Mouse (Mus musculus): ENCODE results near the gene BC024978. TPM values are rescaled to one million over a fixed set of nuclear protein-coding genes. Genes with fewer than 3 reads are reported as not detected.

BC024978 gene
- total and polyA plus RNA-seq, 3 experiments: 1.6 to 9.4 (median 1.7) TPM

- TF ChIP-seq BHLHE40 (IDR thresholded peaks at IDR 0.05; ENCODE audit: low read depth, low read length): peak; percentile 33; the same call in 1 of the 2 replicates
- TF ChIP-seq HCFC1 (IDR thresholded peaks at IDR 0.05; ENCODE audit: low read depth, low read length): no peak
- TF ChIP-seq MAFK (IDR thresholded peaks at IDR 0.05; ENCODE audit: insufficient replicate concordance, low read length): no peak
- no peak for TF ChIP-seq EP300 (IDR thresholded peaks at IDR 0.05; ENCODE audit: low read length)
- TF ChIP-seq E2F4 (IDR thresholded peaks at IDR 0.05; ENCODE audit: insufficient replicate concordance, low read depth, low read length): no peak
- TF ChIP-seq GABPA (IDR thresholded peaks at IDR 0.05; ENCODE audit: insufficient replicate concordance, low read depth, low read length): no peak
- no peak for TF ChIP-seq SMC3 (IDR thresholded peaks at IDR 0.05; ENCODE audit: low read depth, low read length)
- TF ChIP-seq MXI1 (IDR thresholded peaks at IDR 0.05; ENCODE audit: low read depth, low read length): peak; percentile 32; the same call in 1 of the 2 replicates
- no peak for TF ChIP-seq ELF1 (IDR thresholded peaks at IDR 0.05; ENCODE audit: low read depth, low read length)
- no peak for TF ChIP-seq MEF2A (IDR thresholded peaks at IDR 0.05; ENCODE audit: borderline replicate concordance, low read depth, low read length)
- no peak for TF ChIP-seq IRF4 (IDR thresholded peaks at IDR 0.05; ENCODE audit: low read depth, low read length)
- TF ChIP-seq USF2 (conservative IDR thresholded peaks at IDR 0.05; ENCODE audit: low read depth, low read length): no peak
- TF ChIP-seq UBTF (IDR thresholded peaks at IDR 0.05; ENCODE audit: low read depth, low read length): no peak
- no peak for TF ChIP-seq KAT2A (IDR thresholded peaks at IDR 0.05; ENCODE audit: insufficient replicate concordance, low read length)
- peak; percentile 90; the same call in 1 of the 2 replicates for TF ChIP-seq CHD1 (IDR thresholded peaks at IDR 0.05; ENCODE audit: low read depth, low read length)
- TF ChIP-seq MAX (IDR thresholded peaks at IDR 0.05; ENCODE audit: low read length): no peak
- TF ChIP-seq USF1 (IDR thresholded peaks at IDR 0.05; ENCODE audit: low read depth, low read length): no peak
- TF ChIP-seq ZKSCAN1 (IDR thresholded peaks at IDR 0.05; ENCODE audit: borderline replicate concordance, low read depth, low read length): no peak
- no peak for TF ChIP-seq MYC (IDR thresholded peaks at IDR 0.05; ENCODE audit: low read depth, low read length)
- no peak for TF ChIP-seq CTCF (conservative IDR thresholded peaks at IDR 0.05 in 1 of 2, IDR thresholded peaks at IDR 0.05 in 1 of 2; ENCODE audit: low read depth in 2 of 2, low read length in 2 of 2)
- TF ChIP-seq POLR2A (IDR thresholded peaks at IDR 0.05; ENCODE audit: low read depth, low read length): no peak
- TF ChIP-seq NRF1 (IDR thresholded peaks at IDR 0.05; ENCODE audit: low read depth, low read length): peak; percentile 77
- TF ChIP-seq NELFE (IDR thresholded peaks at IDR 0.05; ENCODE audit: low read depth, low read length): no peak
- TF ChIP-seq CHD2 (IDR thresholded peaks at IDR 0.05; ENCODE audit: low read length): no peak
- TF ChIP-seq JUN (IDR thresholded peaks at IDR 0.05; ENCODE audit: insufficient read depth, low read depth, low read length): no peak
- TF ChIP-seq SIN3A (IDR thresholded peaks at IDR 0.05; ENCODE audit: low read length): peak; percentile 81
- TF ChIP-seq ZC3H11A (IDR thresholded peaks at IDR 0.05; ENCODE audit: low read depth, low read length): no peak
- no peak for TF ChIP-seq JUND (conservative IDR thresholded peaks at IDR 0.05; ENCODE audit: low read depth, low read length)
- peak; percentile 88 for TF ChIP-seq ETS1 (conservative IDR thresholded peaks at IDR 0.05; ENCODE audit: low read depth, low read length)
- no peak for TF ChIP-seq TBP (conservative IDR thresholded peaks at IDR 0.05; ENCODE audit: low read depth, low read length)
- peak; percentile 45; the same call in 1 of the 2 replicates for TF ChIP-seq TCF12 (IDR thresholded peaks at IDR 0.05; ENCODE audit: low read depth, low read length)
- TF ChIP-seq RAD21 (IDR thresholded peaks at IDR 0.05; ENCODE audit: low read depth, low read length): no peak
- no peak for TF ChIP-seq MAZ (IDR thresholded peaks at IDR 0.05; ENCODE audit: low read depth, low read length)
- no peak for TF ChIP-seq ZNF384 (IDR thresholded peaks at IDR 0.05; ENCODE audit: low read depth, low read length)
- no peak for TF ChIP-seq PAX5 (IDR thresholded peaks at IDR 0.05; ENCODE audit: low read length)
- dilution Hi-C loops (cut with MboI; ENCODE audit: extremely low pct_ligation_motif_present, extremely low pct_unique_long_range_greater_than_20kb, low sequenced_read_pairs): no loop called here
- Histone ChIP-seq H3K79me2 (replicated peaks; ENCODE audit: control insufficient read depth, extremely low read depth, insufficient read depth, poor library complexity, severe bottlenecking) (peaks cover 14% of the 10 kb centered on the region; the same call in 1 of the 2 replicates), H3K4me3 (replicated peaks in 1 of 3; ENCODE audit: low read depth in 2 of 3, low read length in 2 of 3, poor library complexity in 1 of 3) (peak overlapping the region; percentile 16 to 47 (median 30)), H3K9ac (ENCODE audit: insufficient read depth, low read depth) (peak overlapping the region; percentile 22; the same call in 1 of the 2 replicates), H3K27me3 (replicated peaks) (no peaks in the 10 kb centered on the region), H3K4me2 (ENCODE audit: insufficient read depth, low read depth, poor library complexity, severe bottlenecking) (peak overlapping the region; percentile 78), H3K4me1 (ENCODE audit: control insufficient read depth in 1 of 2, insufficient read depth in 2 of 2) (peaks cover 19 to 63% of the 10 kb centered on the region in 2 experiments), H3K36me3 (replicated peaks in 1 of 2; ENCODE audit: control insufficient read depth in 1 of 2, insufficient read depth in 1 of 2, low read length in 1 of 2) (peaks cover 0 to 36% of the 10 kb centered on the region in 2 experiments), H3K9me3 (replicated peaks; ENCODE audit: low read length) (no peaks in the 10 kb centered on the region), H3K27ac (ENCODE audit: insufficient read depth, low read depth) (peak overlapping the region; percentile 1; the same call in 1 of the 2 replicates)
- peak; percentile 18 for DNase-seq (ENCODE audit: extremely low read depth)
- in situ Hi-C loops (cut with MboI; ENCODE audit: low pct_ligation_motif_present, low pct_unique_long_range_greater_than_20kb, low sequenced_read_pairs): loop anchor here (5.0 kb wide), 2 partner anchors 33 to 63 kb away; no protein-coding TSS in a partner anchor
Observed at GRCm38 (mm10) chr7:27224877-27225575, 29.4 kb downstream of the BC024978 start.

All from CH12.LX (cell line).